Mouse (Mus musculus): ENCODE measurements at regions not wholly inside any gene's neighbourhood (a gene's known extent, or its start where the extent isn't known, plus 50 kb on each side); places are given as distances from the start of the nearest gene placed in this dataset.

- TF ChIP-seq REST (IDR thresholded peaks at IDR 0.05; ENCODE audit: insufficient read depth, insufficient read length) (no peak), E2F4 (IDR thresholded peaks at IDR 0.05; ENCODE audit: insufficient read depth) (no peak), TCF12 (IDR thresholded peaks at IDR 0.05; ENCODE audit: insufficient read depth, poor library complexity, severe bottlenecking) (no peak), TCF3 (IDR thresholded peaks at IDR 0.05; ENCODE audit: insufficient read length, low read depth) (no peak), POLR2A (IDR thresholded peaks at IDR 0.05; ENCODE audit: insufficient read length, low read depth) (no peak), MYOG (IDR thresholded peaks at IDR 0.05; ENCODE audit: control insufficient read depth in 1 of 3, insufficient read depth in 1 of 3, insufficient read length in 2 of 3, low read depth in 2 of 3) (no peak), POLR2AphosphoS2 (IDR thresholded peaks at IDR 0.05; ENCODE audit: insufficient read length, low read depth) (no peak), MYOD1 (IDR thresholded peaks at IDR 0.05; ENCODE audit: control insufficient read depth in 1 of 3, insufficient read length in 2 of 3, low read depth in 2 of 3) (no peak), MAX (IDR thresholded peaks at IDR 0.05; ENCODE audit: low read depth) (no peak), USF1 (IDR thresholded peaks at IDR 0.05; ENCODE audit: low read depth) (no peak), SRF (IDR thresholded peaks at IDR 0.05; ENCODE audit: control insufficient read depth, insufficient read length, low read depth) (no peak), CEBPB (IDR thresholded peaks at IDR 0.05; ENCODE audit: insufficient read depth, poor library complexity, severe bottlenecking) (no peak)
- Histone ChIP-seq H3K4me3 (no peak overlapping the region), H3K27me3 (ENCODE audit: control insufficient read depth, insufficient read depth, insufficient read length) (no peaks in the 10 kb centered on the region), H3K36me3 (ENCODE audit: control insufficient read depth, insufficient read depth) (no peaks in the 10 kb centered on the region), H3ac (ENCODE audit: control insufficient read depth, insufficient read length) (no peak overlapping the region), H3K79me2 (ENCODE audit: control insufficient read depth, insufficient read depth) (no peaks in the 10 kb centered on the region), H3K4me2 (ENCODE audit: low read depth) (no peak overlapping the region)
These were observed 451.5 kb downstream of the Etnk1 start for GRCm38 (mm10) chr6:143618558-143618957.

GRCm38 (mm10) chr6:143620583-143620982 is 453.6 kb downstream of the Etnk1 start:
- Histone ChIP-seq H3K4me2 (ENCODE audit: low read depth) (no peak overlapping the region), H3K36me3 (ENCODE audit: control insufficient read depth, insufficient read depth) (no peaks in the 10 kb centered on the region), H3K79me2 (ENCODE audit: control insufficient read depth, insufficient read depth) (no peaks in the 10 kb centered on the region), H3K27me3 (ENCODE audit: control insufficient read depth, insufficient read depth, insufficient read length) (no peaks in the 10 kb centered on the region), H3K4me3 (no peak overlapping the region), H3ac (ENCODE audit: control insufficient read depth, insufficient read length) (no peak overlapping the region)
- TF ChIP-seq MYOG (IDR thresholded peaks at IDR 0.05; ENCODE audit: control insufficient read depth in 1 of 3, insufficient read depth in 1 of 3, insufficient read length in 2 of 3, low read depth in 2 of 3): no peak
- no peak for TF ChIP-seq MAX (IDR thresholded peaks at IDR 0.05; ENCODE audit: low read depth)
- no peak for TF ChIP-seq SRF (IDR thresholded peaks at IDR 0.05; ENCODE audit: control insufficient read depth, insufficient read length, low read depth)
- TF ChIP-seq E2F4 (IDR thresholded peaks at IDR 0.05; ENCODE audit: insufficient read depth): no peak
- no peak for TF ChIP-seq USF1 (IDR thresholded peaks at IDR 0.05; ENCODE audit: low read depth)
- TF ChIP-seq POLR2A (IDR thresholded peaks at IDR 0.05; ENCODE audit: insufficient read length, low read depth): no peak
- TF ChIP-seq TCF3 (IDR thresholded peaks at IDR 0.05; ENCODE audit: insufficient read length, low read depth): no peak
- no peak for TF ChIP-seq TCF12 (IDR thresholded peaks at IDR 0.05; ENCODE audit: insufficient read depth, poor library complexity, severe bottlenecking)
- TF ChIP-seq REST (IDR thresholded peaks at IDR 0.05; ENCODE audit: insufficient read depth, insufficient read length): no peak
- no peak for TF ChIP-seq POLR2AphosphoS2 (IDR thresholded peaks at IDR 0.05; ENCODE audit: insufficient read length, low read depth)
- no peak for TF ChIP-seq CEBPB (IDR thresholded peaks at IDR 0.05; ENCODE audit: insufficient read depth, poor library complexity, severe bottlenecking)
- TF ChIP-seq MYOD1 (IDR thresholded peaks at IDR 0.05; ENCODE audit: control insufficient read depth in 1 of 3, insufficient read length in 2 of 3, low read depth in 2 of 3): no peak

GRCm38 (mm10) chr6:143622161-143622560 is 455.1 kb downstream of the Etnk1 start:
- H3ac ChIP-seq (ENCODE audit: control insufficient read depth, insufficient read length): no peak overlapping the region
- TF ChIP-seq TCF3 (IDR thresholded peaks at IDR 0.05; ENCODE audit: insufficient read length, low read depth) (no peak), CEBPB (IDR thresholded peaks at IDR 0.05; ENCODE audit: insufficient read depth, poor library complexity, severe bottlenecking) (no peak), TCF12 (IDR thresholded peaks at IDR 0.05; ENCODE audit: insufficient read depth, poor library complexity, severe bottlenecking) (no peak), POLR2AphosphoS2 (IDR thresholded peaks at IDR 0.05; ENCODE audit: insufficient read length, low read depth) (no peak), E2F4 (IDR thresholded peaks at IDR 0.05; ENCODE audit: insufficient read depth) (no peak), MYOD1 (IDR thresholded peaks at IDR 0.05; ENCODE audit: control insufficient read depth in 1 of 3, insufficient read length in 2 of 3, low read depth in 2 of 3) (no peak), POLR2A (IDR thresholded peaks at IDR 0.05; ENCODE audit: insufficient read length, low read depth) (no peak), USF1 (IDR thresholded peaks at IDR 0.05; ENCODE audit: low read depth) (no peak), MAX (IDR thresholded peaks at IDR 0.05; ENCODE audit: low read depth) (no peak)
- H3K79me2 ChIP-seq (ENCODE audit: control insufficient read depth, insufficient read depth): no peaks in the 10 kb centered on the region
- no peak overlapping the region for H3K4me2 ChIP-seq (ENCODE audit: low read depth)
- H3K27me3 ChIP-seq (ENCODE audit: control insufficient read depth, insufficient read depth, insufficient read length): no peaks in the 10 kb centered on the region
- no peak overlapping the region for H3K4me3 ChIP-seq
- H3K36me3 ChIP-seq (ENCODE audit: control insufficient read depth, insufficient read depth): no peaks in the 10 kb centered on the region

GRCm38 (mm10) chr6:143624901-143625300 is 457.9 kb downstream of the Etnk1 start:
- Histone ChIP-seq H3K4me3 (no peak overlapping the region), H3ac (ENCODE audit: control insufficient read depth, insufficient read length) (no peak overlapping the region), H3K4me2 (ENCODE audit: low read depth) (no peak overlapping the region), H3K79me2 (ENCODE audit: control insufficient read depth, insufficient read depth) (no peaks in the 10 kb centered on the region), H3K27me3 (ENCODE audit: control insufficient read depth, insufficient read depth, insufficient read length) (no peaks in the 10 kb centered on the region), H3K36me3 (ENCODE audit: control insufficient read depth, insufficient read depth) (no peaks in the 10 kb centered on the region)
- TF ChIP-seq MYOD1 (IDR thresholded peaks at IDR 0.05; ENCODE audit: control insufficient read depth in 1 of 3, insufficient read length in 2 of 3, low read depth in 2 of 3): no peak
- no peak for TF ChIP-seq TCF12 (IDR thresholded peaks at IDR 0.05; ENCODE audit: insufficient read depth, poor library complexity, severe bottlenecking)

- H3K4me3 ChIP-seq: no peak overlapping the region
- no peaks in the 10 kb centered on the region for H3K79me2 ChIP-seq (ENCODE audit: control insufficient read depth, insufficient read depth)
- H3ac ChIP-seq (ENCODE audit: control insufficient read depth, insufficient read length): no peak overlapping the region
- peak overlapping the region; percentile 53 for H3K4me2 ChIP-seq (ENCODE audit: low read depth)
- no peak for TF ChIP-seq USF1 (IDR thresholded peaks at IDR 0.05; ENCODE audit: low read depth)
- TF ChIP-seq MAX (IDR thresholded peaks at IDR 0.05; ENCODE audit: low read depth): no peak
- TF ChIP-seq SRF (IDR thresholded peaks at IDR 0.05; ENCODE audit: control insufficient read depth, insufficient read length, low read depth): no peak
- no peak for TF ChIP-seq TCF3 (IDR thresholded peaks at IDR 0.05; ENCODE audit: insufficient read length, low read depth)
- no peak for TF ChIP-seq MYOD1 (IDR thresholded peaks at IDR 0.05; ENCODE audit: control insufficient read depth in 1 of 3, insufficient read length in 2 of 3, low read depth in 2 of 3)
- TF ChIP-seq POLR2AphosphoS2 (IDR thresholded peaks at IDR 0.05; ENCODE audit: insufficient read length, low read depth): no peak
- TF ChIP-seq MYOG (IDR thresholded peaks at IDR 0.05; ENCODE audit: control insufficient read depth in 1 of 3, insufficient read depth in 1 of 3, insufficient read length in 2 of 3, low read depth in 2 of 3): no peak
- TF ChIP-seq TCF12 (IDR thresholded peaks at IDR 0.05; ENCODE audit: insufficient read depth, poor library complexity, severe bottlenecking): no peak
- TF ChIP-seq POLR2A (IDR thresholded peaks at IDR 0.05; ENCODE audit: insufficient read length, low read depth): no peak
- TF ChIP-seq E2F4 (IDR thresholded peaks at IDR 0.05; ENCODE audit: insufficient read depth): no peak
- TF ChIP-seq CEBPB (IDR thresholded peaks at IDR 0.05; ENCODE audit: insufficient read depth, poor library complexity, severe bottlenecking): no peak
- TF ChIP-seq REST (IDR thresholded peaks at IDR 0.05; ENCODE audit: insufficient read depth, insufficient read length): no peak
- no peaks in the 10 kb centered on the region for H3K36me3 ChIP-seq (ENCODE audit: control insufficient read depth, insufficient read depth)
- H3K27me3 ChIP-seq (ENCODE audit: control insufficient read depth, insufficient read depth, insufficient read length): no peaks in the 10 kb centered on the region
These were observed 464.6 kb downstream of the Etnk1 start for GRCm38 (mm10) chr6:143631581-143631980.
